Mouse (Mus musculus): ENCODE data around the gene Ripk4. TPM values are rescaled to one million over a fixed set of nuclear protein-coding genes. Genes with fewer than 3 reads are reported as not detected.

Gene Ripk4
- polyA plus RNA-seq, 1 experiment from 2014 or later = 1.6 TPM

GRCm38 (mm10) chr16:97778353-97779025, 14.9 kb upstream of the Ripk4 start:
- no peak overlapping the region for H3K4me2 ChIP-seq (ENCODE audit: low read depth, low read length, severe bottlenecking)
- ATAC-seq (replicated peaks; ENCODE audit: low FRiP score) (peak; percentile 76; the same call in 1 of the 2 replicates), DNase-seq (ENCODE audit: low spot score) (peak; percentile 89)
- no peaks in the 10 kb centered on the region for H3K4me1 ChIP-seq (replicated peaks; ENCODE audit: control insufficient read depth, insufficient read depth, low read length)
- 23% methylated on average over 15 of the region's 15 CpGs for WGBS
- H3K9ac ChIP-seq (ENCODE audit: low read length) = no peak overlapping the region
- H3K27me3 ChIP-seq (ENCODE audit: control insufficient read depth, insufficient read depth, low read length) = no peaks in the 10 kb centered on the region
- H3K4me3 ChIP-seq (ENCODE audit: low read depth, low read length) = no peak overlapping the region
- H3K9me3 ChIP-seq (ENCODE audit: control insufficient read depth, low read length) = no peaks in the 10 kb centered on the region
- no peaks in the 10 kb centered on the region for H3K36me3 ChIP-seq (ENCODE audit: control insufficient read depth, insufficient read depth, low read length)
- H3K27ac ChIP-seq (ENCODE audit: low read depth, low read length) = no peak overlapping the region

- H3K4me1 ChIP-seq (replicated peaks; ENCODE audit: control insufficient read depth, insufficient read depth, low read length) = peaks cover 5% of the 10 kb centered on the region; the same call in 1 of the 2 replicates
- peaks cover 31% of the 10 kb centered on the region for H3K27me3 ChIP-seq (ENCODE audit: control insufficient read depth, insufficient read depth, low read length)
- no peak overlapping the region for H3K9ac ChIP-seq (ENCODE audit: low read length)
- DNase-seq (ENCODE audit: low spot score) (no peak), ATAC-seq (replicated peaks; ENCODE audit: low FRiP score) (no peak)
- no peak overlapping the region for H3K4me3 ChIP-seq (ENCODE audit: low read depth, low read length)
- H3K9me3 ChIP-seq (ENCODE audit: control insufficient read depth, low read length) = no peaks in the 10 kb centered on the region
- 27% methylated on average over 3 of the region's 3 CpGs for WGBS
- no peak overlapping the region for H3K27ac ChIP-seq (ENCODE audit: low read depth, low read length)
- H3K4me2 ChIP-seq (ENCODE audit: low read depth, low read length, severe bottlenecking) = no peak overlapping the region
- H3K36me3 ChIP-seq (ENCODE audit: control insufficient read depth, insufficient read depth, low read length) = no peaks in the 10 kb centered on the region
Measured at GRCm38 (mm10) chr16:97766501-97766900, 2.9 kb upstream of the Ripk4 start.

DNA sequence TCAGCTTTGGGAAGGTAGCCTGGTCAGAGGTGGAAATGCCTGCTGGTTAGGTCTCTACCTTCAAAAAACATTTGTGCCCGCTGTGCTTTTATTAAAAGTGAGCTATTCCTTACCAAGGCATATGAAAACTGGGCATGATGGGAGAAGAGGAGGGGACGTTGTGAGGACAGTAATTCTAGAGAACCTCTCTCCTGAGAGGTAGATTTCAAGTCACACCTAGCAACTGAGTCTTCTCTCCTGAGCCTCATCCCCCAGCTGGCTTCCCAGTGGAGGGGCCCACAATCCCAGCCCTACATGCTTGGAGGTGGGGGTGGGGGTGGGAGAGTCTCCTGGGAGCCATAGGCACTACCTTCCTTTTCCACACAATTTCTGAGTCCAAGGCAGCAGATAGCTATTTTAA, 1.0 kb upstream of the Ripk4 start:
- Histone ChIP-seq H3K27me3 (ENCODE audit: control insufficient read depth, insufficient read depth, low read length) (peaks cover 31% of the 10 kb centered on the region), H3K9ac (ENCODE audit: low read length) (no peak overlapping the region), H3K27ac (ENCODE audit: low read depth, low read length) (no peak overlapping the region), H3K36me3 (ENCODE audit: control insufficient read depth, insufficient read depth, low read length) (no peaks in the 10 kb centered on the region), H3K4me1 (replicated peaks; ENCODE audit: control insufficient read depth, insufficient read depth, low read length) (peaks cover 5% of the 10 kb centered on the region; the same call in 1 of the 2 replicates), H3K4me2 (ENCODE audit: low read depth, low read length, severe bottlenecking) (no peak overlapping the region), H3K9me3 (ENCODE audit: control insufficient read depth, low read length) (no peaks in the 10 kb centered on the region), H3K4me3 (ENCODE audit: low read depth, low read length) (no peak overlapping the region)
- ATAC-seq (replicated peaks; ENCODE audit: low FRiP score) (no peak), DNase-seq (ENCODE audit: low spot score) (no peak)
- WGBS = 64% methylated on average over 2 of the region's 2 CpGs

- 7% methylated on average over 13 of the region's 13 CpGs for WGBS
- H3K27me3 ChIP-seq (ENCODE audit: control insufficient read depth, insufficient read depth, low read length) = peaks cover 31% of the 10 kb centered on the region
- H3K9me3 ChIP-seq (ENCODE audit: control insufficient read depth, low read length) = no peaks in the 10 kb centered on the region
- peak overlapping the region; percentile 46 for H3K4me3 ChIP-seq (ENCODE audit: low read depth, low read length)
- no peaks in the 10 kb centered on the region for H3K36me3 ChIP-seq (ENCODE audit: control insufficient read depth, insufficient read depth, low read length)
- peaks cover 5% of the 10 kb centered on the region; the same call in 1 of the 2 replicates for H3K4me1 ChIP-seq (replicated peaks; ENCODE audit: control insufficient read depth, insufficient read depth, low read length)
- ATAC-seq (replicated peaks; ENCODE audit: low FRiP score) (no peak), DNase-seq (ENCODE audit: low spot score) (no peak)
- peak overlapping the region; percentile 14; the same call in 1 of the 2 replicates for H3K9ac ChIP-seq (ENCODE audit: low read length)
- H3K27ac ChIP-seq (ENCODE audit: low read depth, low read length) = no peak overlapping the region
- H3K4me2 ChIP-seq (ENCODE audit: low read depth, low read length, severe bottlenecking) = peak overlapping the region; percentile 78
Measured at GRCm38 (mm10) chr16:97763990-97764340, 378 bp upstream of the Ripk4 start.

GRCm38 (mm10) chr16:97761782-97762181, 1.8 kb downstream of the Ripk4 start:
- WGBS = 52% methylated on average over 2 of the region's 2 CpGs

DNA sequence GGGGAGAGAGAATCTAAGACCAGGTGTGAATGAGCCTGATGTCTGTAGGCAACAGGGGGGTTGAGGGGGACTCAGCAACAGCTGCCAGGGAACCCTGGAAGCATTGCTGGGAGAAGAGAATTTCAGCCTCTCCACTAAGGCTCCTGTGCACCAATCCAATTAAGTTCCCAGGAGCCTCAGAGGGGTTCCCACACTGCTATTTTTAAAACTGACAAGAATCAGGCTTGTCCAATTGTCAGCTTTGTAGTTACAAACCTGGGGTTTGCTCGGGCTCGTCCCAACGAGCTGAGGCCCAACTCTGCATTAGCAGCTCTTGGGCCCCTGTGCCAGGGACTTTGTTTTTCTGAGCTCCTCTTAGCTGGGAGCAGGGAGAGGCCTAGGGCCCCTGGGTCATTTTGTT, 3.9 kb downstream of the Ripk4 start:
- Histone ChIP-seq H3K27ac (ENCODE audit: low read depth, low read length) (no peak overlapping the region), H3K27me3 (ENCODE audit: control insufficient read depth, insufficient read depth, low read length) (peaks cover 26% of the 10 kb centered on the region), H3K4me3 (ENCODE audit: low read depth, low read length) (no peak overlapping the region), H3K9me3 (ENCODE audit: control insufficient read depth, low read length) (no peaks in the 10 kb centered on the region), H3K4me1 (replicated peaks; ENCODE audit: control insufficient read depth, insufficient read depth, low read length) (peaks cover 5% of the 10 kb centered on the region; the same call in 1 of the 2 replicates), H3K36me3 (ENCODE audit: control insufficient read depth, insufficient read depth, low read length) (no peaks in the 10 kb centered on the region), H3K9ac (ENCODE audit: low read length) (no peak overlapping the region), H3K4me2 (ENCODE audit: low read depth, low read length, severe bottlenecking) (no peak overlapping the region)
- no peak for ATAC-seq (replicated peaks; ENCODE audit: low FRiP score)
- peak; percentile 41 for DNase-seq (ENCODE audit: low spot score)
- WGBS = 18% methylated on average over 3 of the region's 3 CpGs

More at GRCm38 (mm10) chr16:97761782-97762181, 1.8 kb downstream of the Ripk4 start:
- no peak for DNase-seq (ENCODE audit: low spot score)
- H3K27ac ChIP-seq (ENCODE audit: low read depth, low read length) = no peak overlapping the region
- H3K4me3 ChIP-seq (ENCODE audit: low read depth, low read length) = no peak overlapping the region
- peaks cover 5% of the 10 kb centered on the region; the same call in 1 of the 2 replicates for H3K4me1 ChIP-seq (replicated peaks; ENCODE audit: control insufficient read depth, insufficient read depth, low read length)
- H3K9ac ChIP-seq (ENCODE audit: low read length) = no peak overlapping the region
- no peaks in the 10 kb centered on the region for H3K36me3 ChIP-seq (ENCODE audit: control insufficient read depth, insufficient read depth, low read length)
- no peaks in the 10 kb centered on the region for H3K9me3 ChIP-seq (ENCODE audit: control insufficient read depth, low read length)
- ATAC-seq (replicated peaks; ENCODE audit: low FRiP score) = no peak
- H3K27me3 ChIP-seq (ENCODE audit: control insufficient read depth, insufficient read depth, low read length) = peaks cover 31% of the 10 kb centered on the region
- no peak overlapping the region for H3K4me2 ChIP-seq (ENCODE audit: low read depth, low read length, severe bottlenecking)

- WGBS = 85% methylated on average over 2 of the region's 2 CpGs
- H3K27me3 ChIP-seq (ENCODE audit: control insufficient read depth, insufficient read depth, low read length) = peaks cover 16% of the 10 kb centered on the region
- no peak overlapping the region for H3K4me3 ChIP-seq (ENCODE audit: low read depth, low read length)
- H3K36me3 ChIP-seq (ENCODE audit: control insufficient read depth, insufficient read depth, low read length) = no peaks in the 10 kb centered on the region
- H3K9ac ChIP-seq (ENCODE audit: low read length) = no peak overlapping the region
- peaks cover 2% of the 10 kb centered on the region; the same call in 1 of the 2 replicates for H3K4me1 ChIP-seq (replicated peaks; ENCODE audit: control insufficient read depth, insufficient read depth, low read length)
- DNase-seq (ENCODE audit: low spot score) = no peak
- ATAC-seq (replicated peaks; ENCODE audit: low FRiP score) = no peak
- H3K27ac ChIP-seq (ENCODE audit: low read depth, low read length) = no peak overlapping the region
- H3K4me2 ChIP-seq (ENCODE audit: low read depth, low read length, severe bottlenecking) = no peak overlapping the region
- H3K9me3 ChIP-seq (ENCODE audit: control insufficient read depth, low read length) = no peaks in the 10 kb centered on the region
Measured at GRCm38 (mm10) chr16:97758288-97758687, 5.3 kb downstream of the Ripk4 start.

DNA sequence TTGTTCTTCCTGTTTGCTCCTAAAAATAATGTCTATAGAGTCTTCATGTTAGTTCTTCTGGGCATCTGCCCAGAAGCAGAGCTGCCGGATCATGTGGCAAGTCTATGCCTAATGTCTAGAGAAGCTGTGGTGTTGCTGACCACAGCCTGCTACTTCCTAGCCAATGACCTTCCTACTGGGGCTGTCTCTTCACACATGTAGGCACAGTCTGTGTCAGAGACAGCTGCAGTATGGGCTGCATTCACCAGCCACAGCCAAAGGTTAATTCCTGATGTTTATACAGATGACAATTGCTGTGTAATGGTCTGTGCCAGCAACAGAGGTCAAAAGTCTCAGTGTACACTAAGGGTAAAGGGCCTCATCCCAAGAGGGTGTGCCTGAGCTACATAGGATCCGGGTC, 7.1 kb downstream of the Ripk4 start:
- no peak overlapping the region for H3K9ac ChIP-seq (ENCODE audit: low read length)

More for the DNA sequence above, 7.1 kb downstream of the Ripk4 start:
- DNase-seq (ENCODE audit: low spot score) (no peak), ATAC-seq (replicated peaks; ENCODE audit: low FRiP score) (no peak)
- Histone ChIP-seq H3K27ac (ENCODE audit: low read depth, low read length) (no peak overlapping the region), H3K9me3 (ENCODE audit: control insufficient read depth, low read length) (no peaks in the 10 kb centered on the region), H3K36me3 (ENCODE audit: control insufficient read depth, insufficient read depth, low read length) (no peaks in the 10 kb centered on the region), H3K4me2 (ENCODE audit: low read depth, low read length, severe bottlenecking) (no peak overlapping the region), H3K4me3 (ENCODE audit: low read depth, low read length) (no peak overlapping the region), H3K27me3 (ENCODE audit: control insufficient read depth, insufficient read depth, low read length) (no peaks in the 10 kb centered on the region; the same call in 1 of the 2 replicates), H3K4me1 (replicated peaks; ENCODE audit: control insufficient read depth, insufficient read depth, low read length) (no peaks in the 10 kb centered on the region)
- WGBS = 88% methylated on average over 2 of the region's 2 CpGs
